Mouse (Mus musculus) erythroid progenitor cell, adult 5-6 weeks (primary cell): ENCODE data around the gene Ms4a10. TPM values are rescaled to one million over a fixed set of nuclear protein-coding genes. Genes with fewer than 3 reads are reported as not detected.
A peak's percentile ranks its signal among the peaks of the same experiment; 100 is the strongest.

ENCODE experiments used
- ATAC-seq: replicated peaks from 2 replicates; pipeline ENCODE4 v1.8.0; 2016; ENCODE audit warnings: moderate number of reproducible peaks, mild to moderate bottlenecking, moderate TSS enrichment, inconsistent platforms; ENCODE audit not compliant: poor library complexity, low FRiP score, severe bottlenecking
- total RNA-seq, 2 experiments: library from RNA; stranded (forward) in 1 of 2; stranded (reverse) in 1 of 2; fragments of 150-400 nt in 1 of 2; fragments of 186-747, 209-891 nt in 1 of 2; gene quantifications; 2 replicates each; pipeline versions ENCODE4 v1.2.3 to v1.2.4; 2015 to 2017; ENCODE audit warnings: low replicate concordance in 2 of 2

The Ms4a10 gene
- total RNA-seq, 2 experiments from 2014 or later: not detected

DNA sequence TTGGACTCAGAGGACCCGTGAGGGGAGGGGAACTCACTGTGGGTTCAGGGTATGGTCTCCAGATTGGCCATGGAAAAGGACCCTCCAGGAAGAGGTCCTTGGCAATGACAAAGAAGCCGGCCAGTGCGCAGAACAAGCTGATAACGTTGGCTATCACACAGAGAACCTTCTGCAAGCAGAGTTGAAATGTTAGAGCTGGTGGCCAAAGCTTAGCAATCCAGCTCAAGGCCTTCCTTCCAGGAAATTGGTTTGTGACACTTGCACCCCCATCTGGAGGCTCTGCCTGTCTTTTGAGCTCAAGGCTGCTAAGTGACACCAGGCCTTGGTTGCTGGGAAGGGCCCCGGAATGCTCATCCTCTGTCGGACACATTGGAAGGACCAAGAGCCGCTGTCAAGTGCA, 8.7 kb downstream of the Ms4a10 start:
- ATAC-seq: no peak

GRCm38 (mm10) chr19:10959978-10960346, 14.5 kb downstream of the Ms4a10 start:
- ATAC-seq: no peak

DNA sequence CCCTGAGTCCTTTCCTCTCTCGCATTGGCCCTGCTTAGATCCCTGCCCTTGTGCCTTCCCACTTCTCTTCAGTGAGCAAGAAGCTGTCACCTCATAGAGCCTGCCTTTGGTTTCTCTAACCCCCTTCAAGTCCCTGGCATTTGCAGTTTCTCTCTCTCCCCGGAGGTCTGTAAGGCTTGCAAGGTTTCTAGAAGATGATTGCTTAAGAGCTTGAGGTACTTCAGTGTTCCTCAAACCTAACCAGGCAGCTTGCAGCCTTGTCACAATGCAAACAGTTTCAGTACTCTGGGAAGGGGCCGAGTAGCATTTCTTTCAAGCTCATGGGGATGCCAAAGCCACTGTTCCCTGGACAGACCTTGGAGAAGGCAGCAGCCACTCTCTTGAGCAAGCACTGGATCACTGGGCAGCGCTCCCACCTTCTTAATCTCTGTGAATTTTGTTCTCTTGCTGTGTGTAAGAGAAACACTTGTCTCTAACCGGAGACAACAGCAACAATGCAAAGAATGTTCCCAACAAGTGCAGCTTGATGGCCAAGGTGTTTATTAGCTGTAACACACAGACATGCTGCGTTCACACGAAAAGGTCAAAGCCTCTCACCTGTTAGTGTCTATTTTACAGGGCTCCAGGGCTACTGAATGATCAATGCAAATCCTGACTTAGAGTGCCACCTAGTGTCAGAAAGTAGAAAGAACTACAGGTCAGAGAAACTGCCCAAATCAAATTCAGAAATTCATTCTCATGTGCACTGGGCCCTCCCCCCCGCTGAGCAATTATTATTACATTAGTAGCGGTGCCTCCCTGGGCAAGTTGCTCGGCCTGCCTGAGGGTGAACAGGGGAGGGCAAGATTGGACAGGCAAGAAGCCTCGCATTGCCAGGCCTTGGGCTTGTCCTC, 15.1 kb downstream of the Ms4a10 start:
- peak; percentile 70 for ATAC-seq

GRCm38 (mm10) chr19:10952021-10952939, 22.2 kb downstream of the Ms4a10 start:
- no peak for ATAC-seq

DNA sequence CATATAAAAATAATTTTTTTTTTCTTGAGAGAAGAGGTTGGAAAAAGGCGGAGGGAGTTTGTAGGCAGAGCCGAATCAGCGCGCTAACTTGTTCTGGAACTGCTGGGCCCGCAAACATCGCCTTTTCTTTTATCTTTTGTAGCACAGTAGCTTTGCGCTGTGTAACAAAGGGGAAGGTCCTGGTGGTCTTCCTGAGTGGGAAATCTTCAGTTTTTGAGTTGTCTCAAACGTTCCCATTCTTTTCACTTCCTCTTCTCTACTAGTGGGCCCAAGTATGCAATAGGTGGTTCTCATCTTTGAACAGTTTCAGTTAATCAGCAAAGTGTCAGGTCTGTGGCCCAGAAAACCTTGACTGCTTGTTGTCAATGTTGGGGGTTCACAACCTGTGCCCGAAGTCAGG, 24.9 kb downstream of the Ms4a10 start:
- ATAC-seq: no peak

DNA sequence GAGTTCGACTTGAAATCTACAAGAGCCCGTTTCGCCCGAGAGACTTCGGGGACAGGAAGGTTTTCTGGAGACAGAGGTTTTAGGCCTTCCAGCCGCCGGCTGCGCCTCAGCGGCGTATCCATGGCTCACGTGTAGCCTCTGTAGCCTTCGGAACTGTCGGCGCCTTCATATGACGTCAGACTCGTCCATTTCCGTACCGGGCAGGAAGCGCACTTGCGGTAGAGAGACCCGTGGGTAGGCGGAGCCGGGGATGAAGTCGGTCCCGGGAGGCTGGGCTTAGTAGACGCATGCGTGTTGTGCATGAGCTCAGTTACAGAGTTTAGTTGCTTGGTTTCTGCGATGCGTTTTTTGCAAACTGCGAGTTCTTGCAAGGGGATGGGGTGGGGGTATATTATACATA, 25.4 kb downstream of the Ms4a10 start, which contains the start of gene Ccdc86:
TSS of gene Ccdc86 (minus strand) at position 155 of the 400 bp plus-strand sequence.
- peak; percentile 97 for ATAC-seq

- ATAC-seq: peak; percentile 12; the same call in 1 of the 2 replicates
Observed at GRCm38 (mm10) chr19:10948416-10948815, 26.1 kb downstream of the Ms4a10 start.

GRCm38 (mm10) chr19:10947219-10947618, 27.3 kb downstream of the Ms4a10 start:
- ATAC-seq: no peak

DNA sequence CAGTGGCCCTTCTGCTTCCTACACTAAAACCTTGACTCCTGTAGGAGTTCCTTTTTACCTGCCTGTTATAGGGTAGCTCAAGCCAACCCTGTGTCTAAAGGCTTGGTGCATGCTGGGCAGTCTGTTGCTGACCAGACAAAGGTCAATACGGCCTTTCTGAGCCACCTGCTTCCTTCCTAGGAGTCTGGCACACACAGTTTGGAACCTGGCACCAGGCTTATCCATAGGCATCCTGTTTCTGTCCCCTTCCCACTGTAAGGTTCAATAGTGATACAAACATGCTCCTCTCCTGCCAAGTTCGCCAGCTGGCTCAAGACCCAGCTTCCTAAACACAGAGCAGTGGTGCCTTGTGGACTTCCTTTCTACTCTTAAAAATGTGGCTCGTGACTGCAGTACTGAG, 28.0 kb downstream of the Ms4a10 start:
- ATAC-seq: no peak

DNA sequence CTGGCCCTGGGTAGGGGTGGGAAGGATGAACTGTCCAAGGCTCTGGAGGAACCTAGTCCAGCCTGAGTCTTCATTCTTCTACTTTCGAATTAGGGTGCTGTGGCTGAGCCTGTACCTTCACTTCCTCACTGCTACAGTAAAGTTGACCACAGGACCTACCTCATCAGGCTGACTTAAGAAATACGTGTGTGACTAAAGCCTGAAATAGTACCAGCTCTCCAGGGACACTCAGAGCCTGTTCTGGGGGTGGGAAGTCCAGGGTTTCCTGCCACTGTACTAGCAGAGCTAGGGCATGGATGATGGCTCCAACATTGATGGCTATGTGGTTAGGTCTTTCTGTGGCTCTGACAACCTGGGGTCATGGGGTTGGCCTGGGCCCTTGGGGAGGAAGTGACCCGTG, 30.5 kb downstream of the Ms4a10 start:
- ATAC-seq: no peak

GRCm38 (mm10) chr19:10940801-10941457, 33.5 kb downstream of the Ms4a10 start:
- ATAC-seq: no peak

- ATAC-seq: peak; percentile 74; the same call in 1 of the 2 replicates
Observed at GRCm38 (mm10) chr19:10940097-10940800, 34.2 kb downstream of the Ms4a10 start.

DNA sequence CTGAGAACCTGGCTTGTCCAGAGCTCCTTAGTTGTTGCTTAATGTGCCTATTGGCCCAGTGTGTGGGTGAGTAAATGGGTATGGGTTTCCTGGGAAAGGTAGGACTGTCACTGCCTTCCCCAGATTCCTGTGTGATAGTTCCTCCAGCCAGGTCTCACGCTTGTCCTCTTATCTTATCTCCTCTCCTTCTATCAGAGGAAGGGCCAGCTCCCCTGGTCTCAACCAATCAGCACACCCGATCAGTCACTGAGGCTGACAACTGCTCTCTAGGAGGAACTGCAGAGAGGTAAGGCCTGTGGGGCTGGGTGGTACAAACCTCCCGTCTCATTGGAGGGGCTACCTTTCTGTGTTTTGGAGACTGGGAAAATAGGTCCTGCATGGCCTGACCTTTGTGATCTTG, 35.7 kb downstream of the Ms4a10 start:
- ATAC-seq: no peak

- ATAC-seq: no peak
Observed at GRCm38 (mm10) chr19:10937110-10937563, 37.3 kb downstream of the Ms4a10 start, which contains the start of gene Ptgdr2. Gene Ptgdr2 (plus strand): TSS chr19:10937160.

- no peak for ATAC-seq
Observed at GRCm38 (mm10) chr19:10936077-10936476, 38.4 kb downstream of the Ms4a10 start.

DNA sequence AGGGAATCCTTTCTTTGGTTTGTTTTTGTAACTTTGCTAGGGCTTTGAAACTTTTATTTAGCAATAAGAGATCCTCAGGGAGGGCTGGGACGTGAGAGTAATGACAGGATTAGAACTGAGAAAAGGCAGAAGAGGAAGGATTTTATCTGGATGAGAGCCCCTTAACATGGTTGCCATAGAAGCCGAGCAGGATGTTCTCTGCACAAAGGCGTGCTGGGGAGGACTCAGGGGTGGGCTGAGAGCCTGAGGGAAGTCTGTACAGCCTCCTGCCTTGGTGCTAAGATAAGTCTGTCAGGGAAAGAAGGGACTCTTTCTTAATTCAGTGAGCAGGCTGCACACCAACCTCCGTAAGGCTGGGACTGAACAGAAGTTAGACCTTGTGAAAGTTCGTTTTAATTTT, 39.4 kb downstream of the Ms4a10 start:
- ATAC-seq: no peak

- ATAC-seq: no peak
Observed at GRCm38 (mm10) chr19:10930641-10931040, 43.8 kb downstream of the Ms4a10 start.

DNA sequence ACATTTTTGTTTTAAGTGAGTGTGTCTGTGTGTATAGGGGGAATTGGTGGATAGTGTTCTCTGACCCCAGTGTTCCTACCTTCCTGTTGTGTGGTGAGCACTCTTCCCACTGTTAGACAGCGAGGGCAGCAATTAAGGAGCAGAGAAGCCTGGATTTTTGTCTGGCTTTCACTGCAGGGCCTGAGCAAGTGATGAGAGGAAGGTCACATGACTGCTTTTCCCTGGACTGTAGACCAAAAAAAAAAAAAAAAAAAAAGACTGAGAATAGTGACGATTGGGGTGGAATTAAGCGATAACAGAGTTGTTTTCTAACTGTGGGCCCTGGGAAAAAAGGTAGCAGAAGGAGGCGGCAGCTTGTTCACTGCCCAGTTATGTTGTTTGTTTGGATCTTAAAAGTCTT, 47.8 kb downstream of the Ms4a10 start:
- no peak for ATAC-seq

DNA sequence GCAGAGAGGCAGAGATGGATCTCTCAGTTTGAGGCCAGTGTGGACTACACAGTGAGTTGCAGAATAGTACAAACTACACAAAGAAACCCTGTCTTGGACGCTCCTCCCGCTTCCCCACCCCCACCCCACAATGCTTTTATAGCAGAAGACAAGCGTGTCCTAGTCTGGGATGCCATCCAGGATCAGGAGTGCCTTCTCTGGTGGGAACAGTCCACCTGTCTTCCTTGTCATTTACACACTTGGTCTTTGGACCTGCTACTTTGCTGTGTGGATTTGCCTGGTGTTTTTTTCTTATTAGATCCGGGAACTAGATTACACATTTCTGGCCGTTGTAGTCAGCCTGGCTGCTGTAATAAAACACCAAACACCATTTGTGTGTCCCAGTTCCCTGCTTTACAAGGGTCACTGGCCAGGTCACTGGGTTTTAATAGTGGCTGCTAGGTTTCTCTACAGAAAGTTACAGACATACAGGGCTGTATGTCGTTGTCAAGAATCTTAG, 48.3 kb downstream of the Ms4a10 start:
- no peak for ATAC-seq
